Mouse (Mus musculus): Measurements from ENCODE around the gene Cers3.

- TF ChIP-seq POLR2A (IDR thresholded peaks at IDR 0.05; ENCODE audit: control insufficient read depth in 1 of 2, insufficient read depth in 1 of 2, low read depth in 1 of 2, low read length in 2 of 2, poor library complexity in 1 of 2) (no peak), BHLHE40 (IDR thresholded peaks at IDR 0.05; ENCODE audit: borderline replicate concordance, low read depth, low read length) (no peak), CTCF (IDR thresholded peaks at IDR 0.05 in 2 of 3, conservative IDR thresholded peaks at IDR 0.05 in 1 of 3; ENCODE audit: control insufficient read depth in 1 of 3, insufficient read depth in 1 of 3, low read depth in 2 of 3, low read length in 3 of 3, poor library complexity in 1 of 3, severe bottlenecking in 1 of 3) (no peak), TAL1 (IDR thresholded peaks at IDR 0.05; ENCODE audit: low read length) (no peak), MAX (IDR thresholded peaks at IDR 0.05; ENCODE audit: low read length) (no peak), TCF12 (IDR thresholded peaks at IDR 0.05; ENCODE audit: low read depth, low read length) (no peak), ELF1 (IDR thresholded peaks at IDR 0.05; ENCODE audit: low read depth, low read length) (no peak), POLR2AphosphoS5 (IDR thresholded peaks at IDR 0.05; ENCODE audit: borderline replicate concordance, low read depth, low read length) (no peak), SIN3A (IDR thresholded peaks at IDR 0.05; ENCODE audit: low read length) (no peak), GATA1 (IDR thresholded peaks at IDR 0.05; ENCODE audit: low read depth, low read length) (no peak), NELFE (IDR thresholded peaks at IDR 0.05; ENCODE audit: low read depth, low read length) (no peak), CHD1 (IDR thresholded peaks at IDR 0.05; ENCODE audit: low read depth, low read length) (no peak), UBTF (IDR thresholded peaks at IDR 0.05; ENCODE audit: borderline replicate concordance, insufficient read depth, low read depth, low read length) (no peak)
These were observed 53.6 kb downstream of the Cers3 start for GRCm38 (mm10) chr7:66796909-66797308.

All from MEL (cell line).